Mouse (Mus musculus): ENCODE measurements around the gene Crebbp.
"Not testable (repeated sequence)": the region's sequence is repeated elsewhere in the genome, so short reads cannot be mapped to it uniquely, and the experiment has no call there.

Crebbp gene

GRCm38 (mm10) chr16:4213799-4214551 lies at the start of gene Crebbp:
Gene Crebbp, minus strand, starts transcription at chr16:4213997.
- DNase-seq = peak; percentile 91

- no peak for DNase-seq
Observed at GRCm38 (mm10) chr16:4263486-4263885, 49.7 kb upstream of the Crebbp start.

DNA sequence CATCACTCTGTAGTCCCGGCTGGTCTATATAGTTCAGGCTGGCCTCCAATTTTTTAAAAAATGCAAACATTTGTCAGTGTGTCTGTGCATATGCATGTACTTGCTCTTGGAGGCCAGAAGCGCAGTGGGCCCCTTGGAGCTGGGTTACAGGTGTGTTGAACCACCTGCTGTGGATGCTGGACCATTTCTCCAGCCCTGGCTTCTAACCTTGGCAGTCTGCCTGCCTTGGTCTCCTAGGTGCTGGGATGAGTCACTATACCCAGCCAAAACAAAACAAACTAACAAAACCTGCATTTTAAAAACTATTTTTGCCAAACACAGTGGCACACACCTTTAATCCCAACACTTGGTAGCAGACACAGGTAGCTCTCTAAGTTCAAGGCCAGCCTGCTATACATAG lies 43.7 kb upstream of the Crebbp start:
- DNase-seq = peak; percentile 23

DNA sequence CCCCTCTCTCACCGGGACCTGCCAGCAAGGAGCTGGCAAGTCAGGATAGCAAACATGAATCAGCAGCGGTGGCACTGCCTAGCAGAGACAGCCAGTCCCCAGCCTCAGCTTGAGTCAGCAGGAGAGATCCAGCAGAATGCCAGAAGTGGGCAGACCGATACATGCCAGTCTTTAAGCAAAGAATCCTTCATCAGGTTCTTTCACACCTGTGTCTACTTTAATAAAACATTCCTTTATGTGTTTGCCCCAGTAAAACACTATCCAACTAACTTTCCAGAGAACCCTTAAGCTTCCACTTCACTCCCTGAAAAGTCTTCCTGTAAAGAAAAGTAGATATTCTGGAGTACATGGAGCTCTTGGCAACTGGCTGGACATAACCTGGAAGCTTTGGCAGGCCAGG lies 35.0 kb upstream of the Crebbp start:
- DNase-seq = no peak

- not testable (repeated sequence) for DNase-seq
Observed at GRCm38 (mm10) chr16:4245241-4245640, 31.4 kb upstream of the Crebbp start.

GRCm38 (mm10) chr16:4236131-4236530 lies 22.3 kb upstream of the Crebbp start:
- DNase-seq = no peak

GRCm38 (mm10) chr16:4235587-4235986 lies 21.8 kb upstream of the Crebbp start:
- no peak for DNase-seq

DNA sequence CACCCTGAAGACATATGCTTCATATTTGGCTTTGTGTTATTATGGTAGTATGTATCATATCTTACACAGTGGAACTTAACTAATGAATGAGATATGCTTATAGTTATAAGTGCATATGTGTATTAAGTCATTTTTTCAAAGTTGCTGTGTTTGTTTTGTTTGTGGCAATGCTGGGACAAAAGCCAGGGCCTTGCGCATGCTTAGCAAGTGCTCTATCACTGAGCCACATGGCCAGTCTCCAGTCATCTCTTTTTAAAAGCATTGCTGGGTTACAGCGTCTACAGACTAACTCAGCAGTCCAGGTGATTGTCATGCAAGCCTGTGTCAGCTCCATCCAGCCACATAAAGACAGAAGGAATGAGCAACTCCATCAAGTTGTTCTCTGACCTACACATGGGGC lies 12.0 kb upstream of the Crebbp start:
- DNase-seq = no peak

DNA sequence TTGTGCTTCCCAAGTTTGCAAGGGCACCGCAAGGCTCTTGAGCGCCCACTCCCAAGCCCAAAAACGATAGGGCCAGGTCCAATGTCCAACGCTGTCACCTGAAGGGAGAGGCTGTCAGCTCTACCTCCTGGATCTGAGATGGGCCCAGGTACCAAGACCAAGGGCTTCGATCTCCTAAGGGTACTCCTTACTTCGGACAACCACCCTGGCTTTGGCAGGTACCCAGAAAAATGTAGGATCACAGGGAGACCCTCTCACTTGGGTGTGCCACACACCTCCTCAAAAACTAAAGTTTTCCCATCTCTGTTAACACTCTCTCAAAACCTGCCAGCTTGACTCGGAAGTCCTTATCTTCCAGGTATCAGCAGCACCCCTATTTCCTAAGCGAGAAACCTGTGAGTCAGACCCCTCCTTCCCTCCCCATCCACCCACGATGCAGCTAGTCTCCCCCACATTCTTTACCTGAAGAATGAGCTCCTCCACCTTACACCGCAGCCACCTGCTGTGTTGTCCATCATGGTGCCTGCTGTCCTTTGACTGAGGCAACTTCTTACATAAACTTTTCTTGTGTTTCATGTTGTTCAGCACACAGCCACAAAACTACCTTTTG lies 939 bp upstream of the Crebbp start:
- DNase-seq = no peak

DNA sequence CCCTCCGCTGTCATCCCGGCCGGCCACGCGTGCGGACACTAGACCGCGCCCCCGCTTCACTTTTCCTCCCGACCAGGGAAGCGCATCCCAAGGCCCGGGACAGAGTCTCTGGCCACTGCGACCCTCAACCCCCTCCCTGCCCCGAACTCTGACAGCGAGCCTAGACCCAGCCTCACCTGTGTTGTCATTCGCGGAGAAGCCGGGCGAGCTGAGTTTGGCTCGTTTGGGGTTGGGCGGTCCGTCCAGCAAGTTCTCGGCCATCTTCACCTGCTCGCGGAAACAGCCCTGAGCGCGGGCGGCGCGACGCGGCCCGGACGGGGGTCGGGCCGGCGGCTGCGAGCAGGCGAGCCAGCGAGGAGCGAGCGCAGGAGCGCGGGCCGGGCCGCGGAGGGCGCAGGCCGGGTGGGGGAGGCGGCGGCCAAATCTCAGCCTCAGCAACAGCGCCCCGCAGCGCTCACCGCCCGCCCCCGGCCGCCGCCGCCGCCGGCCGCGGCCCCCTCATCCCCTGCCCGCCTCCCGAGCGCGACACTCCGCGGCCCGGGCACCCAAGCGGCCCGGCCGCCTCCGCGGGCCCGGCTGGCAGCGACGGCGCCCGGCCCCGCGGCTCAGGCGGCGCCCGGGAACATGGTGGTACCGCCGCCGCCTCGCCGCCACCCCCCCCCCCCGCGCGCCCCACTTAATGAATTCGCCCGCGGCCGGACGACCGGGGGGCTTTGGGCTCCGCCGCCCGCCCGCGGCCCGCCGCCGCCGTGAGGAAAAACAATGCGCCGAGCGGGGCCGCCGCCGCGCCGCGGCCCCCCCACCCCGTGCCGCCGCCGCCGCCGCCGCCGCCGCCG lies 616 bp downstream of the Crebbp start:
- peak; percentile 66 for DNase-seq

- no peak for DNase-seq
Observed at GRCm38 (mm10) chr16:4212167-4212962, 1.4 kb downstream of the Crebbp start.

DNA sequence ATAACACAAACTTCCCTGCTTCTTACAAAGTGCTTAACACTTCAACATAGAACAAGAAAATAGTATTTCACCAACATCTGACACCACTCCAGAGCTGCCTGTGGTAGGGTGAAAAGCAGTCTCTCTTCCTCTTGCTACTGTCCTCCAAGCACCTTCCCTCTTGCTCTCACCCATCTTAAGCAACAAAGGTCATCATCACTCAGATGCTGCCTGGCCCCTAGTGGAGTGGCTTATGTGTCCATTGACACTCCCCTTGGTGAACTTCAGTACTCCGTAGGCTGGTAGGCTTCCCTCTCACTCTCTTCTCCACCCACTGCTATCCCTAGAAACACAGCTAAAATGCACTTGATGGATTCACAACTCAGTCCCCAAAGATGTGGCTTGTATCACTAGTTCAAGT lies 3.5 kb downstream of the Crebbp start:
- no peak for DNase-seq

- no peak for DNase-seq
Observed at GRCm38 (mm10) chr16:4203592-4203991, 10.2 kb downstream of the Crebbp start.

DNA sequence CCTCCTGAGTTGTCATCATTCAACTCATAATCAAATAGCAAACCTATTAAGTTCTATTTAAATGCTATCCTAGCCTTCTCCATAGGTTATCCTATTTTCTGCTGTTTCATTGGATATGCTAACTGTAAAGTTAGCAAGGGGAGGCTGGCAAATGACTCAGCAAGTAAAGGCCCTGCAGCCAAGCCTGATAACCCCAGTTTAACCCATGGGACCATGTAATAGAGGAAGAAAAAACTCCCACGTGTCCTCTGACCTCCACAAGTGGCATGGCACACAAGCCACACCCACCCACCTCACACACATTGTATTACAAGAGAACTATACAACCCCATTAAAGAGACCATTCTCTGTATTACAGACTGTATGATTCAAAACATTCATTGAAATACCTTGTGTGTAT lies 13.8 kb downstream of the Crebbp start:
- DNase-seq = no peak

- DNase-seq = no peak
Observed at GRCm38 (mm10) chr16:4199566-4199965, 14.2 kb downstream of the Crebbp start.

GRCm38 (mm10) chr16:4198004-4198403 lies 15.8 kb downstream of the Crebbp start:
- no peak for DNase-seq

GRCm38 (mm10) chr16:4190166-4190565 lies 23.6 kb downstream of the Crebbp start:
- DNase-seq = no peak

DNA sequence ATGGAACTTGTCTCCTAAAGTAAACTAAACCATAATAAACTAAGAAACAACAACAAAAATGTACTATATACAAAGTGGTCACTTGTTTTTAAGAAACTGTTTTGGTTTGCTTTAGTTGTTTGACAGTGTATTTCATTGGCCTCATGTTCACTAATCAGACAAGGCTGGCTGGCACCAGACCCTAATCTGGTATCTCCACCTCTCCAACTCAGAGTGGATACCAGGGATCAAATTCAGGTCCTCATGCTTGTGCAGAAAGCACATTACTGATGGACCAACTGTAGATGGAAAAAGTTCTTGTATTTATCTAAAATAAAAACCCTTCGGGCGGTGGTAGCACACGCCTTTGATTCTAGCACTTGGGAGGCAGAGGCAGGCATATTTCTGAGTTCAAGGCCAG lies 38.7 kb downstream of the Crebbp start:
- no peak for DNase-seq

GRCm38 (mm10) chr16:4169530-4169929 lies 44.3 kb downstream of the Crebbp start:
- no peak for DNase-seq

DNA sequence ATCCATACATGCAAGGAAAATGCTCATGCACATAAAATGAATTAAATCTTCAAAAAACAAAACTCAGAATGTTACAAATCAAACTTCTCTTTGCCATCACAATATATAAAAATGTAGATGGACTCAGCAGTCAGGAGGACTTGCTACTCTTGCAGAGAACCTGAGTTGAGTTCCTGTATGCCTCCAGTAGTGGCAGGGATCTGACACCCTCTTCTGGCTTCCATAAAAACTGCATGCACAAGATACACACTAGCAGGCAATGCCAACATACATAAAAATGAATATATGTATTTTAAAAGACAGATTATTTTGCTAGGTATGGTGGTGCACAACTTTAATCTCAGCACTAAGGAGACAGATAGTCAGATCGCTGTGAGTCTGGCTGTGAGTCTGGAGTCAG lies 45.3 kb downstream of the Crebbp start:
- no peak for DNase-seq

DNA sequence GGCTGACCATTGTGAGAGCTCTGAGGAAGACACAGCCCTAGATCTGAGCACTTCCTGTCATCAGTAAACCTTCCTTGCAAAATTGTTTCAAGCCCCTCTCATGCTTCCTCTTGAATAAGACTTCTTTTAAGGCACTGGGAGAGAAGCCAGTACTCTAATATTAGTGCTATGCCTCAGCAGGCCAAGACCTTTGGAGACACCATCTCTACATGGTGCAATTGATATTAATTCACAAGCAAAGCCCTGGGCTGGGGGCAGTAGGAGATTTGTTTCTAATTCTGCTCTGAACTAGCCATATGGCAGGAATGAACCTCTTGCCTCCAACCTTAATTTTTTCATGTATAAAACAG lies 52.9 kb downstream of the Crebbp start:
- DNase-seq = no peak

GRCm38 (mm10) chr16:4160246-4160897 lies 53.4 kb downstream of the Crebbp start:
- DNase-seq = peak; percentile 66

DNA sequence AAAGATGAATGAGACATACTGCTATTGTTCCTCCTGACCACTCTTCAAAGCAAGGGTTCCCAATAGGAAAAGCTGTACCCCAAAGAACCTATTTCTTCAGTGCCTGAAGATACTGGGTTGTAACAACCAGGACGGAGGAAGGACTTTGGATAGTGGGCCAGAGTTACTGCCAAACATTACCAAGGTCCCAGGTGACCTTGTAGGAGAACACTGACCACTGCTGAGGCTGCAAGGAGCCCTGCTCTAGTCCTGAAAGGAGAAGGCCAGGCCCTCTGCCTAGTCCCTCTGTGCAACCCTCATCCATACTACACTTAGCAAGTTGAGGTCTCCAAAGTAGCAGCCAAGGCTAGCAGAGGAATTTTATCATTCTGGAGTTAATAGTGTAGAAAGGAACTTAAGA lies 60.7 kb downstream of the Crebbp start:
- DNase-seq = no peak

All from cerebellum, adult 8-10 months (tissue).